Mouse (Mus musculus) liver, embryonic 14.5 days (tissue): Measurements from ENCODE around the gene Fkbp1b.

Experiments
- CTCF ChIP-seq: IDR thresholded peaks from 2 replicates; pipeline ENCODE4 v1.5.1; 2016; ENCODE audit warnings: antibody characterized with exemption, low read depth, control low read depth
- EP300 ChIP-seq: IDR thresholded peaks from 2 replicates; pipeline ENCODE4 v1.6.1; 2016; ENCODE audit warnings: antibody characterized with exemption, low read depth

GRCm38 (mm10) chr12:4862672-4863071, 21.3 kb upstream of the Fkbp1b start:
- TF ChIP-seq CTCF (peak; percentile 80), EP300 (no peak)
